Mouse (Mus musculus) skeletal muscle tissue, adult 2 months (tissue): Measurements from ENCODE around the gene Rab5b.
A peak's percentile ranks its signal among the peaks of the same experiment; 100 is the strongest.
"Not testable (repeated sequence)": the region's sequence is repeated elsewhere in the genome, so short reads cannot be mapped to it uniquely, and the experiment has no call there.

ENCODE experiments used
- DNase-seq: peaks from one replicate; pipeline ENCODE4 v3.0.0-alpha.2; 2012; ENCODE audit warnings: low read depth, low spot score

Rab5b gene

GRCm38 (mm10) chr10:128695992-128696807 lies at the start of gene Rab5b:
Gene Rab5b, minus strand, starts transcription at chr10:128696264.
- peak; percentile 100 for DNase-seq

- DNase-seq, result no peak
Observed at GRCm38 (mm10) chr10:128744680-128745601, 48.9 kb upstream of the Rab5b start, which contains the start of gene Dgka. Gene Dgka, minus strand, starts transcription at chr10:128744855.

- DNase-seq, result no peak
Observed at GRCm38 (mm10) chr10:128744211-128744610, 48.1 kb upstream of the Rab5b start.

GRCm38 (mm10) chr10:128743791-128744191 lies 47.7 kb upstream of the Rab5b start:
- DNase-seq, result peak; percentile 61

- no peak for DNase-seq
Observed at GRCm38 (mm10) chr10:128743235-128743634, 47.2 kb upstream of the Rab5b start.

GRCm38 (mm10) chr10:128742616-128743015 lies 46.6 kb upstream of the Rab5b start:
- no peak for DNase-seq

GRCm38 (mm10) chr10:128740296-128740695 lies 44.2 kb upstream of the Rab5b start:
- no peak for DNase-seq

GRCm38 (mm10) chr10:128737435-128737834 lies 41.4 kb upstream of the Rab5b start:
- DNase-seq, result no peak

GRCm38 (mm10) chr10:128731992-128732391 lies 35.9 kb upstream of the Rab5b start:
- no peak for DNase-seq

GRCm38 (mm10) chr10:128731002-128731433 lies 35.0 kb upstream of the Rab5b start:
- DNase-seq, result peak; percentile 34

GRCm38 (mm10) chr10:128728059-128728458 lies 32.0 kb upstream of the Rab5b start:
- no peak for DNase-seq

- DNase-seq, result not testable (repeated sequence)
Observed at GRCm38 (mm10) chr10:128725466-128725865, 29.4 kb upstream of the Rab5b start.

GRCm38 (mm10) chr10:128715559-128716537 lies 19.8 kb upstream of the Rab5b start:
- no peak for DNase-seq

- not testable (repeated sequence) for DNase-seq
Observed at GRCm38 (mm10) chr10:128711318-128711717, 15.3 kb upstream of the Rab5b start.

GRCm38 (mm10) chr10:128705317-128705693 lies 9.2 kb upstream of the Rab5b start:
- DNase-seq, result no peak

GRCm38 (mm10) chr10:128704491-128705316 lies 8.6 kb upstream of the Rab5b start, which contains the start of gene Cdk2:
Gene Cdk2, minus strand, starts transcription at chr10:128705031.
- DNase-seq, result peak; percentile 85

- no peak for DNase-seq
Observed at GRCm38 (mm10) chr10:128703895-128704294, 7.8 kb upstream of the Rab5b start, which contains the start of gene Pmel. Gene Pmel, plus strand, starts transcription at chr10:128704195.

GRCm38 (mm10) chr10:128702328-128703007 lies 6.4 kb upstream of the Rab5b start:
- no peak for DNase-seq

- no peak for DNase-seq
Observed at GRCm38 (mm10) chr10:128700712-128701111, 4.6 kb upstream of the Rab5b start.
